Mouse (Mus musculus) spleen, adult 10 weeks (tissue): Measurements from ENCODE around the gene Zdhhc21. TPM values are rescaled to one million over a fixed set of nuclear protein-coding genes. Genes with fewer than 3 reads are reported as not detected.

ENCODE experiments used
- polyA plus RNA-seq: library from polyadenylated mRNA; stranded (reverse); fragments of 350-450 nt; fragmentation: Illumina TruSeq; extraction: RNeasy Lipid Tissue Mini Kit (QIAGEN cat#74804); gene quantifications from one replicate; pipeline ENCODE4 v1.2.3, GENCODE M21; 2015; ENCODE audit warnings: low replicate concordance; ENCODE audit not compliant: insufficient read depth

The Zdhhc21 gene
- 13.8 TPM for polyA plus RNA-seq

DNA sequence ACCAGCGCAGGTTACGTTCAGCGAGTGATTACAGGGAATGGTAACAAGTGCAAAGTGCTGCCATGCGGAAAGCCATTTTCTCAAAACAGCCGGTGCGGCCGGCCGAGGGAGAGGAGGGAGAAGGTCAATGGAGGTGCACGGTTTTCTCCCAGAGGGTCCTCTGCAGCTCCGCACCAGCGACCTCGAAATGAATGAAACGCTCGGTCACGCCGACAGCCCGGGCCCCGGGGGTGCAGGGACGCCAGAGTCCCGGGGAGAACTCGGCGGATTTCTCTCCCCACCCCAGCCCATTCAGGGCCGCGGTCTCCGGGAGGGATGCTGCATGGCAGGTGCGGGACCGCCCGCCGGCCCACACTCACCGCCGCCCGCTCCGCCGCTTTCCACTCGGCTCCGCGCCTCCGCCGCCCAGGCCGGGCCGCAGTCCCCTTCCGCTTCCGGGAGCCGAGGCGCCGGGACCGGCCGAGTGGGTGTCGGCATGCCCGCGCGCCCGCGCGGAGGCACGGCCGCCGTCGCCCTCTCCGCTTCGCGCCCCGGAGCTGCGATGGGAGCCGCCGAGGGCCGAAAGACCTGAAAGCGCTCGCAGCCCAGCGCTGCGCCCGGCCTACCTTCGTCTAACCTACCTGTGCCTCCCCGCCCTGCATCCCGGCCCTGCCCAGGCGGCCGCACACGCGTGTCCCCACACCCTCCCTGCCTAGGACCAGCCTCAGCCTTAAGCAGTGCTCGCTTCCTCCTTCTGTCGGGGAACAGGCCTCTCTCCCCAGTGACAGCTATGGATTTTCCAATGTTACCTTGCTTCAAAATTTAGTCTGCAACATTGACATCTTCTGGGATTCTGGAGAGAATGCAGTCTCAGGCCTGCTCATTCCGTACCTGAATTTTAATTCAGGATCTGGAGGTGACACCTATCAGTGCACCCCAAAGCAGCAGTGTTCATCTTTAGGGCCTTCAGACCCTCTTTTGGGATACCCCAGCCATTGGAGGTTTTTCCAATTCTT is at the start of gene Zdhhc21:
Gene Zdhhc21 (minus strand): TSS at position 828 of the 995 bp plus-strand sequence.

DNA sequence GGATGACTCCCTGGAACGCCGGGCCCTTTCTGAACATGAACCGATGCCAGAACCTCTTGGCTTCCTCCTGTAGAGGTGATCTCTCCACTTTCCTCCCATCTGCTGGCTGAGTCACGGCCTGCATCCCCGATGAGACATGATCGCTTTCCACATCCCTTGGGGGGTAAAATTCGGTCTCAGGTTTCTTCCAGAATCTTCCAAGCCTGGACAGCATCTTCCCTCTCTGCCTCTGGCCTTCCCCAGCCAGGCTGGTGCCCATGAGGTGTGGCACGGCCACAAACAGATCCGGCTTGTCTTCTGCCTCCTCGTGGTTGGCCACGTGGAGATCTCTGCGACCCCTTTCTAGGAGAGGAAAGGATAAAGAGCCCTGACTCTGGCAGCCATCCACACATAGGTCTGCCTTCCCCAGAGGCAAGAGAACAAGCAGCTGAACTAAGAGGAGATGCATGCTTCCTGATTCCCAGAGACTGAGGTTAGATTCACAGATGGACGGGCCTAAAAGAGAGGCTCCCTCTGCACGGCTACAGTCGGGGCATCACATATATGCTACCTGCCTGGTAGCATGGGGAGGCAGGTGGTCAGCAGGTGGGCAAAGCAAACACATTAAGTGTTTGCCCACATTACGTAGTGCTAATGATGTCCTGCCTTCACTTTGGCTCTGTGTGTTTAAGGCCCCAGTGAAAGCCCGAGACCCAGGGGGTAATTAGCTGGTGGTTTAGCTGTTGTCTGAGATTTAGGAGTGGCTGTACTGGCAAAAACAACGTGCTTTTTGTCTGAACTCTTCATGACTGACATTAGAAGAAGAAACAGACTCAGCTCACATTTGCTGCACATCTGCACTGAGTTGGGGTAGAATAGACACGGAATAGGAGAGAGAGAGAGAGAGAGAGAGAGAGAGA is 25.1 kb upstream of the Zdhhc21 start, which contains the start of gene Cer1:
Gene Cer1 (minus strand): TSS at position 513 of the 899 bp plus-strand sequence.

Other genes starting within 250 kb of the Zdhhc21 start
- 8.8 TPM for gene Nfib, start 154.2 kb downstream of the Zdhhc21 start, polyA plus RNA-seq
- not detected for gene Cer1, start 25.2 kb upstream of the Zdhhc21 start, polyA plus RNA-seq
- gene Frem1, start 192.4 kb upstream of the Zdhhc21 start, polyA plus RNA-seq = 3.4 TPM